In the genomic region with DNA sequence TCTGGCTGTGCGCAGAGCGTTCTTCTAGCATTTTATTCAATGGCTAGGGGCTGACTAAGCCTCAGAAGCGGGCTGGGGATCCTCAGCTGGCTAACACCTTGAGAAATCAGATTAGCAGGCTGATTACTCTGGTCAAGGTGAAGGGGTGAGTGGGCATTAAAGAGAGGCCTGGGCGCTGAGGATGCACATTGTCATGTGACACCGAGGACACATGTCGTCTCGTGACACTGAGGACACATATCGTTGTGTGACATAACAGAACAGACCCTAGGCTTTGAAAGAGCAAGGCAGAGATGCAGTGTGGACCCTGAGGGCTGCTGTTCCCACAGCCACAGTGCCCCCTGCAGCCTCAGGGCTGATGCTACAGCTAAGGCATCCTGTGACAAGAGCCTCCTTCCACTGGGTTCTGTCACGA, we compare ENCODE assay signal across 8 mouse cellular contexts. TPM values are rescaled to one million over a fixed set of nuclear protein-coding genes. Genes with fewer than 3 reads are reported as not detected.
DNase-seq lines count a peak whose midpoint lies in the region; ATAC-seq lines count a peak whose summit lies in the region.

No protein-coding gene starts in this region.

- no peak overlapping the region for H3K4me3 ChIP-seq in hindbrain, embryonic 10.5 days
- H3K4me3 ChIP-seq in hindbrain, embryonic 13.5 days = no peak overlapping the region

- no peak overlapping the region for H3K4me2 ChIP-seq in hindbrain, embryonic 13.5 days

- H3K27ac ChIP-seq in hindbrain, embryonic 10.5 days = no peak overlapping the region
- no peak overlapping the region for H3K27ac ChIP-seq in hindbrain, embryonic 13.5 days

- intact Hi-C loops in gastrocnemius, postnatal 36 days (cut with DNase I) = no loop called here

- H3K27me3 ChIP-seq in hindbrain, embryonic 10.5 days (ENCODE audit: insufficient read depth, poor library complexity, severe bottlenecking) = no peaks in the 10 kb centered on the region
- no peaks in the 10 kb centered on the region for H3K27me3 ChIP-seq in hindbrain, embryonic 13.5 days

- H3K9me3 ChIP-seq in hindbrain, embryonic 10.5 days = peaks cover 3% of the 10 kb centered on the region; the same call in 1 of the 2 replicates
- no peaks in the 10 kb centered on the region for H3K9me3 ChIP-seq in hindbrain, embryonic 13.5 days

- H3K9ac ChIP-seq in hindbrain, embryonic 13.5 days = no peak overlapping the region

- whole genome bisulfite sequencing in hindbrain, embryonic 10.5 days = 68% methylated on average over 9 of the region's 9 CpGs
- 66% methylated on average over 9 of the region's 9 CpGs for WGBS in hindbrain, embryonic 13.5 days

- H3K36me3 ChIP-seq in hindbrain, embryonic 10.5 days = peaks cover 4% of the 10 kb centered on the region; the same call in 1 of the 2 replicates
- no peaks in the 10 kb centered on the region for H3K36me3 ChIP-seq in hindbrain, embryonic 13.5 days

- peak; percentile 43 for DNase-seq in hindbrain, embryonic 10.5 days (ENCODE audit: low spot score)
- DNase-seq in CD4-positive helper T cell, adult 2 months (ENCODE audit: low read depth, low spot score) = peak; percentile 46
- DNase-seq in ZHBTc4 (ENCODE audit: low read depth, low spot score) = peak; percentile 68
- peak; percentile 36 for DNase-seq in kidney, postnatal 14 days
- peak; percentile 63 for DNase-seq in retina, postnatal 1 day
- DNase-seq in gastrocnemius, postnatal 36 days = no peak
- DNase-seq in cerebellum, adult 11-12 months = no peak

- no peak for ATAC-seq in hindbrain, embryonic 13.5 days (ENCODE audit: low FRiP score)

- peaks cover 14% of the 10 kb centered on the region for H3K4me1 ChIP-seq in hindbrain, embryonic 10.5 days (replicated peaks)
- H3K4me1 ChIP-seq in hindbrain, embryonic 13.5 days (replicated peaks) = no peaks in the 10 kb centered on the region

RNA-seq across cellular contexts. Expression of gene Taok3, which starts 23.8 kb away (rescaled TPM):
- polyA plus RNA-seq in hindbrain, embryonic 10.5 days (2016; fragmentation: Nextera tagmentation; extraction: Ambion mirVana) = 10.4 and 16.4 TPM in 2 replicates
- 47.0 and 50.0 TPM in 2 replicates for polyA plus RNA-seq in hindbrain, embryonic 13.5 days (2015; fragmentation: Nextera tagmentation; extraction: Ambion mirVana)
- total RNA-seq in gastrocnemius, postnatal 36 days (2021) = 1 to 10 TPM; 3.9 to 4.3 TPM

RNA-seq across cellular contexts. Expression of gene Suds3, which starts 27.8 kb away (rescaled TPM):
- polyA plus RNA-seq in hindbrain, embryonic 10.5 days (2016; fragmentation: Nextera tagmentation; extraction: Ambion mirVana) = 79.1 and 90.4 TPM in 2 replicates
- 83.2 and 90.5 TPM in 2 replicates for polyA plus RNA-seq in hindbrain, embryonic 13.5 days (2015; fragmentation: Nextera tagmentation; extraction: Ambion mirVana)
- 10 to 100 TPM; 70.7 to 72.4 TPM for total RNA-seq in gastrocnemius, postnatal 36 days (2021)

Comparison
In these comparisons a context has a peak if more than half of its experiments do, and no peak if none do; other contexts are left out.
1. DNase-seq: peak in hindbrain, embryonic 10.5 days (single experiment), CD4-positive helper T cell, adult 2 months (single experiment), ZHBTc4 (single experiment), kidney, postnatal 14 days (single experiment) and retina, postnatal 1 day (single experiment); none in gastrocnemius, postnatal 36 days (0 of 2) and cerebellum, adult 11-12 months (single experiment).